Mouse (Mus musculus) MEL (cell line): ENCODE results near the gene Akp3. TPM values are rescaled to one million over a fixed set of nuclear protein-coding genes. Genes with fewer than 3 reads are reported as not detected.

Experiments
- DNase-seq: peaks from one replicate; pipeline ENCODE4 v3.0.0; 2011; ENCODE audit warnings: low read depth, low spot score
- H3K27ac ChIP-seq: 2 replicates; pipeline ENCODE4 v1.5.1; 2012; ENCODE audit warnings: low read depth, mild to moderate bottlenecking, control low read depth, low read length, moderate library complexity; ENCODE audit not compliant: control insufficient read depth
- H3K27me3 ChIP-seq, 2 experiments: fragments of 150-350 bp in 1 of 2; sonication (generic) in 1 of 2; 2 replicates each; pipeline ENCODE4 v1.6.1; 2012; ENCODE audit warnings: low read length in 2 of 2, mild to moderate bottlenecking in 2 of 2, improper control_type of control experiment in 1 of 2, moderate library complexity in 1 of 2; ENCODE audit not compliant: insufficient read depth in 2 of 2, control insufficient read depth in 1 of 2
- H3K36me3 ChIP-seq, 2 experiments: 2 replicates each; pipeline ENCODE4 v1.6.1; 2012 to 2014; ENCODE audit warnings: low read length in 2 of 2, improper control_type of control experiment in 1 of 2, inconsistent platforms in 1 of 2, mild to moderate bottlenecking in 1 of 2; ENCODE audit not compliant: insufficient read depth in 2 of 2, control insufficient read depth in 1 of 2
- H3K4me1 ChIP-seq, 2 experiments: fragments of 150-350 bp in 1 of 2; sonication (generic) in 1 of 2; 2 replicates each; pipeline ENCODE4 v1.6.1; 2012; ENCODE audit warnings: low read length in 2 of 2, improper control_type of control experiment in 1 of 2, mild to moderate bottlenecking in 1 of 2; ENCODE audit not compliant: insufficient read depth in 2 of 2, control insufficient read depth in 1 of 2
- H3K4me3 ChIP-seq, 2 experiments: fragments of 150-350 bp in 1 of 2; sonication (generic) in 1 of 2; 2 replicates each; pipeline ENCODE4 v1.5.1; 2012; ENCODE audit warnings: low read depth in 2 of 2, low read length in 2 of 2, mild to moderate bottlenecking in 2 of 2, moderate library complexity in 2 of 2, control low read depth in 1 of 2, improper control_type of control experiment in 1 of 2; ENCODE audit not compliant: control insufficient read depth in 1 of 2, insufficient read depth in 1 of 2
- H3K79me2 ChIP-seq: 2 replicates; pipeline ENCODE4 v1.6.1; 2012; ENCODE audit warnings: mild to moderate bottlenecking, low read length, moderate library complexity; ENCODE audit not compliant: control insufficient read depth, poor library complexity, insufficient read depth
- H3K9ac ChIP-seq: 2 replicates; pipeline ENCODE4 v1.6.1; 2012; ENCODE audit warnings: low read depth, mild to moderate bottlenecking, control low read depth, low read length, moderate library complexity; ENCODE audit not compliant: control insufficient read depth, poor library complexity, severe bottlenecking
- H3K9me3 ChIP-seq: fragments of 150-350 bp; sonication (generic); replicated peaks from 2 replicates; pipeline ENCODE4 v1.6.1; 2012; ENCODE audit warnings: mild to moderate bottlenecking, low read length, improper control_type of control experiment, moderate library complexity; ENCODE audit not compliant: insufficient read depth
- CTCF ChIP-seq, 3 experiments: IDR thresholded peaks in 2 of 3; conservative IDR thresholded peaks in 1 of 3; 2 replicates each; pipeline ENCODE4 v1.5.1; 2011 to 2012; ENCODE audit warnings: low read length in 3 of 3, low read depth in 2 of 3, mild to moderate bottlenecking in 2 of 3, improper control_type of control experiment in 1 of 3, inconsistent platforms in 1 of 3, mixed read lengths in 1 of 3, moderate library complexity in 1 of 3; ENCODE audit not compliant: control insufficient read depth in 1 of 3, insufficient read depth in 1 of 3, poor library complexity in 1 of 3, severe bottlenecking in 1 of 3
- ELF1 ChIP-seq: IDR thresholded peaks from 2 replicates; pipeline ENCODE4 v1.6.1; 2014; ENCODE audit warnings: low read depth, mild to moderate bottlenecking, inconsistent platforms, low read length, improper control_type of control experiment, moderate library complexity
- ETS1 ChIP-seq: IDR thresholded peaks from 2 replicates; pipeline ENCODE4 v1.6.1; 2012; ENCODE audit warnings: low read depth, mild to moderate bottlenecking, inconsistent platforms, low read length, improper control_type of control experiment, moderate library complexity
- GABPA ChIP-seq: IDR thresholded peaks from 2 replicates; pipeline ENCODE4 v1.6.1; 2012; ENCODE audit warnings: low read depth, mild to moderate bottlenecking, inconsistent platforms, low read length, improper control_type of control experiment, moderate library complexity
- KAT2A ChIP-seq: conservative IDR thresholded peaks from 2 replicates; pipeline ENCODE4 v1.6.1; 2012; ENCODE audit warnings: low read depth, low read length, improper control_type of control experiment, inconsistent platforms
- MAZ ChIP-seq: IDR thresholded peaks from 2 replicates; pipeline ENCODE4 v1.6.1; 2012; ENCODE audit warnings: low read depth, mild to moderate bottlenecking, inconsistent platforms, low read length, improper control_type of control experiment
- MEF2A ChIP-seq: IDR thresholded peaks from 2 replicates; pipeline ENCODE4 v1.6.1; 2014; ENCODE audit warnings: low read depth, mild to moderate bottlenecking, inconsistent platforms, low read length, improper control_type of control experiment; ENCODE audit not compliant: poor library complexity, insufficient replicate concordance, severe bottlenecking; ENCODE audit errors: extremely low read depth
- MYB ChIP-seq: IDR thresholded peaks from 2 replicates; pipeline ENCODE4 v1.6.1; 2011; ENCODE audit warnings: mild to moderate bottlenecking, low read depth, low read length, improper control_type of control experiment
- NELFE ChIP-seq: IDR thresholded peaks from 2 replicates; pipeline ENCODE4 v1.6.1; 2011; ENCODE audit warnings: low read depth, low read length, improper control_type of control experiment
- POLR2A ChIP-seq, 2 experiments: IDR thresholded peaks; 2 replicates each; pipeline ENCODE4 v1.6.1; 2011 to 2012; ENCODE audit warnings: low read length in 2 of 2, mild to moderate bottlenecking in 2 of 2, control low read depth in 1 of 2, improper control_type of control experiment in 1 of 2, low read depth in 1 of 2, moderate library complexity in 1 of 2; ENCODE audit not compliant: control insufficient read depth in 1 of 2, insufficient read depth in 1 of 2, poor library complexity in 1 of 2
- SMC3 ChIP-seq: IDR thresholded peaks from 2 replicates; pipeline ENCODE4 v1.6.1; 2011; ENCODE audit warnings: low read depth, low read length, improper control_type of control experiment
- TCF12 ChIP-seq: IDR thresholded peaks from 2 replicates; pipeline ENCODE4 v1.6.1; 2014; ENCODE audit warnings: low read depth, mild to moderate bottlenecking, inconsistent platforms, low read length, improper control_type of control experiment, moderate library complexity
- ZC3H11A ChIP-seq: IDR thresholded peaks from 2 replicates; pipeline ENCODE4 v1.6.1; 2012; ENCODE audit warnings: low read depth, mild to moderate bottlenecking, inconsistent platforms, low read length, improper control_type of control experiment
- polyA plus RNA-seq, 2 experiments: library from polyadenylated mRNA; stranded (reverse) in 1 of 2; unstranded in 1 of 2; fragments of >175 nt in 1 of 2; fragments of >200 nt in 1 of 2; gene quantifications; 2 replicates each; pipeline versions ENCODE4 v1.2.1 to v1.2.4; 2012; ENCODE audit warnings: low replicate concordance in 2 of 2, low read depth in 1 of 2; ENCODE audit not compliant: insufficient read length in 2 of 2, insufficient read depth in 1 of 2, missing spikeins in 1 of 2
- total RNA-seq: library from RNA; depleted of rRNA; stranded (reverse); fragments of 300-350 nt; gene quantifications from 2 replicates; pipeline ENCODE4 v1.2.3, GENCODE M21; 2012; rRNA removed

Akp3 gene
- total and polyA plus RNA-seq, 3 experiments = 0.04 TPM; not detected in 2

GRCm38 (mm10) chr1:87174006-87174955 is 49.5 kb downstream of the Akp3 start (continued):
- no peak for TF ChIP-seq TCF12
- no peak for TF ChIP-seq POLR2A (IDR thresholded peaks at IDR 0.05; ENCODE audit: control insufficient read depth in 1 of 2, insufficient read depth in 1 of 2, low read depth in 1 of 2, low read length in 2 of 2, poor library complexity in 1 of 2)
- peak; percentile 81 for TF ChIP-seq ZC3H11A
- TF ChIP-seq MEF2A = no peak

GRCm38 (mm10) chr1:87175852-87176292 is 51.1 kb downstream of the Akp3 start:
- DNase-seq = peak; percentile 76
- no peak overlapping the region for H3K27ac ChIP-seq
- H3K4me1 ChIP-seq = peaks cover 2 to 11% of the 10 kb centered on the region in 2 experiments; a peak in 3 of 4 replicates
- 0 out of 2 replicates have a peak, but pooled peaks have one; percentile 14 for TF ChIP-seq ETS1
- TF ChIP-seq MYB = no peak
- TF ChIP-seq POLR2A (IDR thresholded peaks at IDR 0.05; ENCODE audit: control insufficient read depth in 1 of 2, insufficient read depth in 1 of 2, low read depth in 1 of 2, low read length in 2 of 2, poor library complexity in 1 of 2) = no peak
- TF ChIP-seq SMC3 = no peak
- TF ChIP-seq ELF1 = peak; percentile 68; the same call in 1 of the 2 replicates
- TF ChIP-seq MAZ = peak; percentile 62; the same call in 1 of the 2 replicates
- TF ChIP-seq GABPA = no peak
- TF ChIP-seq CTCF (IDR thresholded peaks at IDR 0.05 in 2 of 3, conservative IDR thresholded peaks at IDR 0.05 in 1 of 3; ENCODE audit: control insufficient read depth in 1 of 3, insufficient read depth in 1 of 3, low read depth in 2 of 3, low read length in 3 of 3, poor library complexity in 1 of 3, severe bottlenecking in 1 of 3) = peak; percentile 36 to 50 (median 46)
- no peak for TF ChIP-seq KAT2A
- no peak for TF ChIP-seq NELFE
- peaks cover 0 to 8% of the 10 kb centered on the region in 2 experiments; a peak in 2 of 4 replicates for H3K36me3 ChIP-seq
- no peaks in the 10 kb centered on the region for H3K27me3 ChIP-seq
- no peaks in the 10 kb centered on the region for H3K79me2 ChIP-seq
- H3K9me3 ChIP-seq = no peaks in the 10 kb centered on the region
- H3K9ac ChIP-seq = no peak overlapping the region
- no peak overlapping the region for H3K4me3 ChIP-seq

Other genes starting within 250 kb of the Akp3 start
- gene Alppl2, start 35.0 kb upstream of the Akp3 start, total RNA-seq = not detected in 2 replicates
- gene Alppl2, start 35.0 kb upstream of the Akp3 start, polyA plus RNA-seq = not detected
- not detected in 2 replicates for gene Alpi, start 23.4 kb upstream of the Akp3 start, total RNA-seq
- gene Alpi, start 23.4 kb upstream of the Akp3 start, polyA plus RNA-seq = not detected
- gene Ecel1, start 31.5 kb downstream of the Akp3 start, total RNA-seq = 0.73 and 2.1 TPM in 2 replicates
- 1 to 10 TPM in 1 of 2 experiments, not detected in 1; 4.8 TPM for gene Ecel1, start 31.5 kb downstream of the Akp3 start, polyA plus RNA-seq
- gene Prss56, start 58.3 kb downstream of the Akp3 start, total RNA-seq = 0.08 TPM in 1 of 2 replicates, not detected in the other
- not detected for gene Prss56, start 58.3 kb downstream of the Akp3 start, polyA plus RNA-seq
- not detected in 2 replicates for gene Chrnd, start 65.6 kb downstream of the Akp3 start, total RNA-seq
- not detected for gene Chrnd, start 65.6 kb downstream of the Akp3 start, polyA plus RNA-seq
- gene Chrng, start 79.7 kb downstream of the Akp3 start, total RNA-seq = not detected in 2 replicates
- not detected for gene Chrng, start 79.7 kb downstream of the Akp3 start, polyA plus RNA-seq
- gene Eif4e2, start 88.9 kb downstream of the Akp3 start, total RNA-seq = 165 and 171 TPM in 2 replicates
- gene Eif4e2, start 88.9 kb downstream of the Akp3 start, polyA plus RNA-seq = 100 to 1,000 TPM; 132 to 220 TPM
- not detected in 2 replicates for gene Efhd1, start 139.4 kb downstream of the Akp3 start, total RNA-seq
- under 1 TPM in 1 of 2 experiments, not detected in 1; 0.15 TPM for gene Efhd1, start 139.4 kb downstream of the Akp3 start, polyA plus RNA-seq
- gene Gigyf2, start 202.0 kb downstream of the Akp3 start, total RNA-seq = 27.1 and 28.5 TPM in 2 replicates
- 10 to 100 TPM in 1 of 2 experiments, not detected in 1; 70.6 TPM for gene Gigyf2, start 202.0 kb downstream of the Akp3 start, polyA plus RNA-seq